Mouse (Mus musculus) left cerebral cortex, adult 18-20 months (tissue): ENCODE results near the gene Cyfip2. TPM values are rescaled to one million over a fixed set of nuclear protein-coding genes. Genes with fewer than 3 reads are reported as not detected.

Experiments used
- DNase-seq, 2 experiments: peaks; one replicate each; pipeline ENCODE4 v3.0.0; 2021 to 2022; ENCODE audit warnings: low spot score in 2 of 2, mixed read lengths in 1 of 2
- total RNA-seq, 2 experiments: library from RNA; stranded (reverse); gene quantifications; 2 replicates each; pipeline ENCODE4 v1.2.3; 2021

The Cyfip2 gene
- total RNA-seq, 2 experiments from 2014 or later: 619 to 654 TPM

GRCm38 (mm10) chr11:46278709-46279108 is 34.0 kb downstream of the Cyfip2 start:
- no peak for DNase-seq

DNA sequence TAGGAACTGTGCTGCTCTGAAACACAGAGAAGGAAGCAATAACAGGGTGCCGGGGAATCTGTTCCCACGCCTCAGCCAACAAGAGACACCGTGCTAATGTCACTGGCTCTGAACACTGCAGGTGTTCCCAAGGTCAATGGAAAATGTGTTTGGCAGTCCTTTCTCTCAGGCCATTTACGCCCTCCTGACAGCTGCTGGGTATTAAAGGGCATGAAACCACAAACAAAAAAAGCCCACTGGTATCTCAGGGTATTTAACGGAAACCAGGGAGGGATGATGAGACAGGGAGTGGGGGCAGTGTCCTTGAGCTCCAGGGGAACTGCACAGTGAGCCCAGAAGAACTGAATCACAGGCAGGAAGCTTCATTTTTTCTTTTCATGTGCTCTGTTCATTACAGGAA is 34.5 kb downstream of the Cyfip2 start:
- DNase-seq: no peak

GRCm38 (mm10) chr11:46276778-46277177 is 35.9 kb downstream of the Cyfip2 start:
- peak; percentile 45 to 59 for DNase-seq

DNA sequence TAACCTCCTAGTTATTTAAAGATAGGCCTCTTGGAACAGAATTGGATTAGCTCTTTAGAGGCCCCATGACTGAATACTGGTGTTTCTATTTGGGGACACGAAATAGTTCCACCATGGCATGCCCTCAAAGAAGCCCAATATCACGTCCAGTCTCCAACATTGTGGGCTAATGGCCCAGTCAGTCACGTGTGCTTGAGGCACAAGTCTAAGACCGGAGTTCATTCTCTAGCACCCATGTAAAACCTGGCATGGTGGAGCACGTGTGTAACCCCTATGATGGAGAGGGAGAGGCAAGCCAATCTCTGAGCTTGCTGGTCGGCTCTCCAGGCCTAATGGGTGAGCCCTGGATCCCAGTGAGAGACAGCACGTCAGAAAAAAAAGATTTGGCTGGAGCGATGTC is 36.5 kb downstream of the Cyfip2 start:
- DNase-seq: no peak

GRCm38 (mm10) chr11:46275302-46275701 is 37.4 kb downstream of the Cyfip2 start:
- peak; percentile 82 to 85 for DNase-seq

- no peak for DNase-seq
These were observed 38.7 kb downstream of the Cyfip2 start for GRCm38 (mm10) chr11:46273969-46274368.

GRCm38 (mm10) chr11:46272058-46272681 is 40.5 kb downstream of the Cyfip2 start:
- no peak for DNase-seq

- DNase-seq: no peak
These were observed 42.8 kb downstream of the Cyfip2 start for GRCm38 (mm10) chr11:46269893-46270292.

DNA sequence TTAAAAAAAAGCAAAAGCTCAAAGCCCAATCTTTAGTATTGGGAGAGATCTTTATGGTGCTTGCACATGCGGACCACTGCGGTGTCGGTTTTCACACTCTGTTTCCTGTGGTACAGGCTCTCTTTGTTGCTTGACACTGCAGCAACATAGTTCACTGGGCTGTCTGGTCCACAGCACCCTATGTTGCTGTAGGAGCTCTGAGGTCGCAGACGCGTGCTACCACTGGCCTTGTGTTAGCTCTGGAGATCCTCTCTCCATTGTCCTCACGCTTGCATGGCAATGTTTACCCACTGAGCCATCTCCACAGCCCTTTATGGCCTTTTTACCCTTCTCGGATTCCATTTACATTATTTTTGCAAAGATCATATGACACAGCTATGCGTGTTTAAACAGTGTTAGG is 43.3 kb downstream of the Cyfip2 start:
- no peak for DNase-seq

DNA sequence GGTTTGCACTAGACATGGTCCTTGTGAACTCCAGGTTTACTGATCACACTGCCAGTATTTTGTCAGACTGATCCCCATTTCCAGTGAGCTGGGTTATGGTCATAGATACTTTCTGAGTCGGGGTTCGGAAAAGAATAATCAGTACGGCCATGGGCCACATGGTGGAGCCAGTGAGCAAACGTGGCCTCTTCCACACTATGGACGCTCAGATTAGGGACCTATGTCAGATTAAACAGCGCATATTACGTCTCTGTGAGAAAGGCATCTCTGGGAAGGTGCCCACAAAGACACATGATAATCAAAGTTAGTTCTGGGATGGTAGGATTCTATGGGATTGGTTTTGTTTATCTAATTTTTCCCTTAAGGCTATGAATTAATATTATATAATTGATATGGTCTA is 43.7 kb downstream of the Cyfip2 start:
- peak; percentile 71 to 75 for DNase-seq

DNA sequence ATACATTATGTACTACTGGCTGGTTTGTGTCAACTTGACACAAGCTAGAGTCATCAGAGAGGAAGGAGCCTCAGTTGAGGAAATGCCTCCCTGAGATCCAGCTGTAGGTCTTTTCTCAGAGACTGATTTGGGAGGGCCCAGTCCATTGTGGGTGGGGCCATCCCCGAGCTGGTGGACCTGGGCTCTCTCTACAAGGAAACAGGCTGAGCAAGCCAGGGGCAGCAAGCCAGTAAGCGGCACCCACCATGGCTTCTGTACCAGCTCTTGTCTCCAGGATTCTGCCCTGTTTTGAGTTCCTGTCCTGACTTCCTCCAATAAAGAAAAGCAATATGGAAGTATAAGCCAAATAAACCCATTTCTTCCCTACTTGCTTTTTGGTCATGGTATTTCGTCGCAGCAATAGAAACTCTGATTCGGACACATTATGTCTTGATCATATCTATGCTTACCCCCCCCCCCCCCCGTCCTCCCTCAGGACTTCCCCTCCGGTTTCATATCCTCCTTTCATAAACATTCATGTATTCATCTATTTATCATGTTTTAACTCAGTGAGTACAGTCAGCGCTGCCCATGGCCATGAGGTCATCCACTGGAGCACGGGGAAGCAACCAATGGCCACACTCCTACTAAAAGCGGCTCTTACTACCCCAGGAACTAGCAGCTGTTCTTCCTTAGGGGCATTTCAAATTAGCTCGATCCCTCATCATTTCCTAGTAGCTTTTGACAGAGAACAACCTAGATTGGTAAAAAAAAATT is 47.5 kb downstream of the Cyfip2 start:
- DNase-seq: no peak

GRCm38 (mm10) chr11:46264584-46264983 is 48.1 kb downstream of the Cyfip2 start:
- DNase-seq: no peak

DNA sequence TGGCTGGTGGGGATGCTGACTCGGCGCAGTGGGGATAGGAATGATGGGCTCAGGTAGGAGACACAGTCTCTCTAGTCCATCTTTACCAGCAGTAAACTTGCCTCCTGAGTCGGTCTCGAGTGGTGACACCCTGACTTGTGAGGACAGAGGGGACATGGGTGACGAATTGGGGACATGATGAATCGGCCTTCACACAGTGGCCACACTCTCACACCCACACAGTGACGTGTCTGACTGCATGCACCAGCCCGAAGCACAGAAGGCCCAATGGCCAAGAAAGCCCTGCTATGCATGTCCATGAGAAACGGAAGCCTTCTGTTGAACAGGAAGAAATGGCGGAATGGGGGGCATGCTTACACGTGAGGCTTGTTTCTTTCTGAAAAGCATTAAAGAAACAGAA is 49.4 kb downstream of the Cyfip2 start:
- no peak for DNase-seq

GRCm38 (mm10) chr11:46262854-46263253 is 49.8 kb downstream of the Cyfip2 start:
- DNase-seq: no peak

DNA sequence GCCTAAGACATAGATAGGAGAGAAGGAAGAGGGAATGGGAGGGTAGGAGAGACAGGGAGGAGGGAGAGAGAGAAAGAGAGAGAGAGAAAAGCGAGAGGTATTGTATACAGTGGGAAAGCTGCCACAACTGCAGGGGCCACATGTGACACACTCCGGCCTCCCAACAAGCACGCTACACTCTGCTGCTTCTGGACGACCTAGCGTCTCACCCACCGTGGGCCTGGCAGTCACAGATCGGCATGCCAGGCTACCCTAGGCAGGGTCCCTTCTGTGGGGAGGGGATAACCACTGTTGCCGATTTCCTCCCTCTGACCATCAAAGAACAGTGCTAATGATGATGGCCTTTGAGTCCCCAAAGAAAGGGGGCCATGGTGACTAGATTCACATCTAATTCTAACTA is 53.9 kb downstream of the Cyfip2 start:
- no peak for DNase-seq

GRCm38 (mm10) chr11:46258207-46258606 is 54.5 kb downstream of the Cyfip2 start:
- DNase-seq: peak; percentile 54 to 64

- no peak for DNase-seq
These were observed 57.4 kb downstream of the Cyfip2 start for GRCm38 (mm10) chr11:46255291-46255690.

DNA sequence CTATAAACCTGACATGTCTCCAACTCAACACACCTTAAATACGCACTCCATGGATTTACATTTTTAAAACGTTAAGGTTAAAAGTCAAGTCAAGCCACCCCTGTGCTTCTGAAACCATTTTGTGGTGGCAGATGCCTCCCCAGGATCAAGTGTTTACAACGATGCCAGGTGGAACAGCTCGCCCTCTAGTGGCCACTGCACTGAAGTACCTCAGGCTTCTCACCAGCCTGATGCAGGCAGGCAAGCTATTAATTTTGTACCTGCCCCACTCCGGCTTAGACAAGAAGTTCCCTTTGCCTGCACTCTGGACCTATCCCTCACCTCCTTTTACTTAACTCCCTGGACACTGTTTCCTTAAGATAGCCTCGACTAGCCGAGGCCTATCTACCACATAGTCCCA is 60.7 kb downstream of the Cyfip2 start:
- peak; percentile 70 to 85 for DNase-seq

GRCm38 (mm10) chr11:46248352-46248751 is 64.3 kb downstream of the Cyfip2 start:
- no peak for DNase-seq

DNA sequence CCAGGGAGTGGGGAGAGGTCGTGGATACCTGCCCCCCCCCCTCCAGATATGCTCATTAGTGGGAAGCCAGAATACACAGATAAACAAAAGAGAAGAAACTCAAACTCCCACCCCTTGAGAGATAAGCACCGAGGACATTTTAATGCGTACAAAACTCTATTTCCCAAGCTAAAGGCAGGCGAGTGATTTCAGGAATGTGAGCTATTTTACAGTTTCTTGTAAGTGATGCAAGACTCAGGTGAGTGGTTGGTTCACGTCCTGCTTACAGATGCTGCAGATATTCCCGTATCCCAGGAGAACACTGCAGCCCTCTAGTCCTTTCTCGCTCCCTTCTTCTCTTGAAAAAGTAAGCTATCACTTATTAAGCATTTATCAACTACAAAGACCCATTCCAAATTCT is 66.3 kb downstream of the Cyfip2 start:
- no peak for DNase-seq

GRCm38 (mm10) chr11:46245926-46246325 is 66.7 kb downstream of the Cyfip2 start:
- DNase-seq: peak; percentile 55 to 66

DNA sequence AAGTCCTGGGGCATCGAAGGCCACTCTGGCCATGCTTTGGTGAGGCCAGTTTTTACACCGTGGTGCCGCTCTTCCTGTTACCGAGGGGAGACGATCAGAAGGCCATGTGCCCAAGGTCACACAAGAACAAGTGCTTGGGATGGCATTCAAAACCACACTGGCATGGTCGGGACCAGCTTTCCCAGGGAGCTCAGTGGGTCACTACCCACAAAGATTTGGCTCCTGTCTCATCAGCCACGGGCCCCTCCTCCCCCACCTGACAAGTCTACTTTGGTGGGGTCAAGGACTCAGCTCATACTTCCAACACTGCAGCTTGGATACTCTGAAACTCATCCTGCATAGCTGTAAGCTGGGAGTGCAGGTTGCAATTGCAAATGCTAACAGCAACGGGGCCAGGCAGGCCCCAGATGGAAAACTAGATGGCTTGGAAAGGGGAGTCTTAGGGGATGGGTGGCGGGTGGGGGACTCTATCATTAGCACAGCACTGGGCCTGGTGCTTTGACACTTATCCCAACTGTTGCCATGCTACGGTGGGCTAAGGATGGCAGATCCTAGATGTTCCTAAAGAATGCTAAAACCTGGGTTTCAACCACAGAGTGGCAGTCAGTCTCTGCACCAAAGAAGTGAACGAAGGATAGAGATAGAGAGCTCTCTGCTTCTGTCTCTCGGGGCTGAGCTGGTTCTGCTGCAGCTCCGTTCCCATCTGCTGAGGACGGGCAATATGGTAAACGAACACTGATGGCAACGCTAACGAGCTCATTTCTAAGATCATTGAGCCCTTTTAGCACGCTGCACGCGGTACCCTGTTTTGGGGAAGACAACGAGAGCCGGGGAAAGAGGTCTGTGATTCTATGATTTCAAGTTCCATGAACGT is 67.7 kb downstream of the Cyfip2 start:
- no peak for DNase-seq
